Mouse (Mus musculus): ENCODE results near the gene Slco4a1.

Slco4a1 gene

GRCm38 (mm10) chr2:180449007-180449406, 7.0 kb upstream of the Slco4a1 start:
- no peak for DNase-seq

GRCm38 (mm10) chr2:180450529-180450928, 5.5 kb upstream of the Slco4a1 start:
- DNase-seq, result no peak

GRCm38 (mm10) chr2:180456705-180457104, 660 bp downstream of the Slco4a1 start:
- DNase-seq, result no peak

- no peak for DNase-seq
Measured at GRCm38 (mm10) chr2:180457680-180458079, 1.6 kb downstream of the Slco4a1 start.

GRCm38 (mm10) chr2:180459437-180459836, 3.4 kb downstream of the Slco4a1 start:
- no peak for DNase-seq

- no peak for DNase-seq
Measured at GRCm38 (mm10) chr2:180460801-180461200, 4.8 kb downstream of the Slco4a1 start.

DNA sequence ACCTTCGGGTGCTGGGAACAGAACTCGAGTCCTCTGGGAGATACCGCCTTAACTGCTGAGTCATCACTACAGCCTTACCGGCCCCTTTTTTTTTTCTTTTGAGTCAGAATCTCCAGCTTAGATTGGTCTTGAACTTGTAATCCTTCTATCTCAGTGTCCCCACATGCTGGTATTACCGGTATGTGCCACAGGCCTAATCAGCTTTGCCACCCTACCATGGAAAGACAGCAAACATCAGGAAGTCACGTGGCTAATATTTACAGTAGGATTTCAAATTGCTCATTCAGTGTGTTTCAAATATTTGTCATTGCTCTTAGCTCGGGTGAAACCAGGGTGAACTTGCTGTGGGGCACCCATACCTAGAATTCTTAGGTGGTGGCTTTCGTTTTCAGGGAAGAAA, 6.5 kb downstream of the Slco4a1 start:
- DNase-seq, result no peak

DNA sequence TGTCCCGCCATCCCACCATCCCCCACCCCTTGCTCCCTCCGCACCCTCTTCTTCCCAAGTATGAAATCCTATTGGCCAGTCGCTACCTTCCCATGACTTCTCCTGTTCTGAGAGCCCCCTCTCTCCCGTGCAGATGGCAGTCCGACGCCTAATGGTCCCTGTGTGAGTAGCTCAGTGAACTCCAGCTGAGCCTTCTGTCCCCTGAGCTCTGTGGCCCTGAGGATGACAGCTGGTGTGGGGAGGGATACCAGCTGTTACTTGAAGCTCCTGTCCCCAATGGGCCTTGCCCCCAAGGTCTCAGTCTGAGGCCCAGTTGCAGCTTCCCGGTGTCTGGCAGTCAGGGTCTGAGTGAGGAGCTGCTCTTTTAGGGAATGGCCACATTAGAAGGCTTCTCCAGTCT, 10.5 kb downstream of the Slco4a1 start:
- DNase-seq, result no peak

GRCm38 (mm10) chr2:180468871-180469270, 12.8 kb downstream of the Slco4a1 start:
- DNase-seq, result no peak

- DNase-seq, result no peak
Measured at GRCm38 (mm10) chr2:180469768-180470167, 13.7 kb downstream of the Slco4a1 start.

GRCm38 (mm10) chr2:180472306-180473079, 16.4 kb downstream of the Slco4a1 start:
- peak; percentile 62 to 69 for DNase-seq

DNA sequence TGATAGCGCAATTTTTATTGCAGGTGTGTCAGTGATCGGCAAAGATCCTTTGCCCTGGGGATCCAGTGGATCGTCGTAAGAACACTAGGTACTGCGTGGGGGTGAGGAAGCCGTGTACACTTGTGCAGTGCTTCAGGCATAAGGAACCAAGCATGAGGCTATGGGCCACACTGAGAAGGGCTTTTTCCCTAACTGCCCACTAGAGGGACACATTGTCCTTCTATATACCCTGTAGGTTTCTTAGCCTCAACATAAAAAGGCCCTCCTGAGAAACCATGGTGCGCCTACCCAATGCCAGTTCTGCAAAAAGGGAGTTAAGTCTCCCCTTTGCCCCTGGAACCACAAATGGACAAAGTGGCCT, 17.0 kb downstream of the Slco4a1 start:
- peak; percentile 79 to 82 for DNase-seq

GRCm38 (mm10) chr2:180474864-180475263, 18.8 kb downstream of the Slco4a1 start:
- no peak for DNase-seq

DNA sequence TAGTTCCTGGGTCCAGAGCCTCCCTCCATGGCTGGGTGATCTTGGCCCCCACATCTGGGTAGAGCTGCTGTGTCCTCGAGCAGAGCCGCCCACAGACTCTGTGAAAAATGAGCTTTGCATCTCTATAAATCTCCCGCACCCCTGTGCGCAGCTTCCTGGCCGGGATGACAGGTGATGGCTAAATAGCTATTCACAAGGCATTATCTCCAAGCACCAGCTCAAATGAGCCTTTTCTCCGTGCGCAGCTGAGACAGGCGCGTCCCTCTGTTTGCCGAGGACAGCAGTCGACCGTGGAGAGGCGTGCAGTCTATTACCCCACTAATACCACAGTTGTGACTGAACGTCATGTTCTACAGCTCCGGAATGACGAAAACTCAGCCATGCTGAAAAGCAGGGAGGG, 26.2 kb downstream of the Slco4a1 start:
- no peak for DNase-seq

GRCm38 (mm10) chr2:180484882-180485281, 28.8 kb downstream of the Slco4a1 start:
- DNase-seq, result no peak

DNA sequence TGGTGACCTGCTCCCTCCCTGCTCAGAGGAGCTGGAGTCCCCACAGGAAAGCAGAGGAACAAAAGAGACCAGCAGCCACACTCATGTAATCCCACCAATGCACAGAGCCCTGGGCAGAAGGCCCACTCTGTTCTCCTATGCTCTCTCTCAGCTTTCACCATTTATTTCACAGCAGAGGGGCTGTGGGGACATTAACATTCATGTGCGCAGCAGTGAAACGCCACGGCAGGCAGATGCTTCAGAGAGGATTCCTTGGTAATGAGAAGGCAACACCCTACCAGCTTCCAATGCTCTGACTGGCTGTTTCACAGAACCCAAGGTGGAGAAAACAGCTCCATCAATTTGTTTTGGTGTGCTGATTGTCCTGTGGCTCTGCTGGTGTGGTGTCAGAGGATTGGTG, 29.3 kb downstream of the Slco4a1 start:
- no peak for DNase-seq

GRCm38 (mm10) chr2:180488210-180488751, 32.2 kb downstream of the Slco4a1 start:
- no peak for DNase-seq

DNA sequence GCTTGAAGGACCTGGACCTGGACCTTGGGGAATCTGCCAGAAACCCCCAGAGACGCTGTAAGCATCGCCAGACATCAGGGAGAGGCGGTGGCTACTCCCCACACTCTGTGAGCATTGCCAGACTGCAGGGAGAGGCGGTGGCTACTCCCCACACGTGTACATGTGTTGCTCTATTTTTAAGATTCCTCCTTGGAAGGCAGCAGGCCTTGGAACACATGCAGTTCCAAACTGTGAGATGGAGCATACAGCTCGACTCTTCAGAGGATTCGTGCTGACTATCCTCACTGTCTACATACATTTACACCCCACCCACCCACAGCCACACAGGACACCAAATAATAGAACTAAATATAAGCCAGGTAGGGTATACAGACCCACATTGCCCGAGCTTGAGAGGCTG, 39.9 kb downstream of the Slco4a1 start:
- peak; percentile 31 to 34 for DNase-seq

- peak; percentile 29 to 40 for DNase-seq
Measured at GRCm38 (mm10) chr2:180499741-180500140, 43.7 kb downstream of the Slco4a1 start, which contains the start of gene Ntsr1. Ntsr1 (plus strand) TSS chr2:180499976.

DNA sequence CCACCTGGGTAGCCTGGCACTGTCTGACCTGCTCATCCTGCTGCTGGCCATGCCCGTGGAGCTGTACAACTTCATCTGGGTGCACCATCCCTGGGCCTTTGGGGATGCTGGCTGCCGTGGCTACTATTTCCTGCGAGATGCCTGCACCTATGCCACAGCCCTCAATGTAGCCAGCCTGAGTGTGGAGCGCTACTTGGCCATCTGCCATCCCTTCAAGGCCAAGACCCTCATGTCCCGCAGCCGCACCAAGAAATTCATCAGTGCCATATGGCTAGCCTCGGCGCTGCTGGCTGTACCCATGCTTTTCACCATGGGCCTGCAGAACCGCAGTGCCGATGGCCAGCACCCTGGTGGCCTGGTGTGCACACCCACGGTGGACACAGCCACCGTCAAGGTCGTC, 44.7 kb downstream of the Slco4a1 start:
- peak; percentile 67 to 68 for DNase-seq

- DNase-seq, result peak; percentile 18 to 19
Measured at GRCm38 (mm10) chr2:180501217-180501967, 45.3 kb downstream of the Slco4a1 start.

- DNase-seq, result no peak
Measured at GRCm38 (mm10) chr2:180506281-180506680, 50.2 kb downstream of the Slco4a1 start.

DNA sequence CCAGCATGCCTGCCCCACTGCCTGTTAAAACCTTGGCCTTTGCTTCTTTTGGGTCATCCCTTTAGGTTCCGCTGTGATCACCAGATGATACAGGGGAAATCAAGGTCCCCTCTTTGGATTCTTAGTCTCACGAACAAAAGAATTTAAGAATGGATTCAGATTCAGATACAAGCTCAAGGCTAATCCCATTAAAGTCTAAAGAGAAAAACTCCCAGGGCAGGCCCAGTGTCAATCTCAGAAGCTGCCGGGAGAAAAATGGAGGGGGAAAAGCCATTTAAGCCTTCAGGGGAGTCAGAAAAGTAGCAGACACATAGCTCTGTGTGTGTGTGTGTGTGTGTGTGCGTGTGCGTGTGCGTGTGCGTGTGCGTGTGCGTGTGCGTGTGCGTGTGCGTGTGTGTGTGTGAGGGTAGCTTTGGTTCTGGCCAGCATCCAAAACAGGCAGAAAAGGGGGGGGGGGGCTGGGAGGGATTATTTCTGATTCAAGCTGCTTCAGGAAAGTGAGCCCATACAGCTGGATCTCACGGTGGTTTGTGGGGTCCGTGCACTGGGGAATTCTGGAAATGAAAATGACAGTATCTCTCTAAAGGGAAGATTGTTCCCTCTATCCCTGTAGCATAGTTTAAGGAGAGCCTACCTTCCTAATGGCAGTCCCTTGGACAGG, 52.5 kb downstream of the Slco4a1 start:
- DNase-seq, result no peak
